ENCODE assay signal across 21 mouse cellular contexts in genomic region chr17:91226378-91226777, GRCm38 (mm10).
A peak's percentile ranks its signal among the peaks of the same experiment; 100 is the strongest.
DNase-seq lines count a peak whose midpoint lies in the region; ATAC-seq lines count a peak whose summit lies in the region.
"Had no signal": no experiment of that assay in that cellular context is flagged by ENCODE, and none has a peak within 500 bp of the region (broad histone marks: within the 10 kb centered on the region; RNA-seq: fewer than 3 reads in every experiment).

No protein-coding gene starts in this region.

- H3K27me3 ChIP-seq in hindbrain, embryonic 13.5 days, result no peaks in the 10 kb centered on the region
- no peaks in the 10 kb centered on the region for H3K27me3 ChIP-seq in hindbrain, embryonic 14.5 days (ENCODE audit: control insufficient read depth, insufficient read depth, low read length)
- H3K27me3 ChIP-seq in midbrain, embryonic 16.5 days (ENCODE audit: control insufficient read depth, insufficient read depth, low read depth, low read length), result no peaks in the 10 kb centered on the region
- H3K27me3 ChIP-seq in midbrain, embryonic 14.5 days (ENCODE audit: control insufficient read depth, insufficient read depth, low read length), result no peaks in the 10 kb centered on the region
- H3K27me3 ChIP-seq: embryonic facial prominence, embryonic 12.5 days; embryonic facial prominence, embryonic 15.5 days had no signal

- H3K9me3 ChIP-seq in hindbrain, embryonic 13.5 days, result no peaks in the 10 kb centered on the region
- no peaks in the 10 kb centered on the region for H3K9me3 ChIP-seq in hindbrain, embryonic 14.5 days (ENCODE audit: control insufficient read depth, low read length)
- no peaks in the 10 kb centered on the region for H3K9me3 ChIP-seq in midbrain, embryonic 16.5 days (replicated peaks; ENCODE audit: control insufficient read depth, low read length, poor library complexity, severe bottlenecking)
- no peaks in the 10 kb centered on the region for H3K9me3 ChIP-seq in midbrain, embryonic 14.5 days (ENCODE audit: control insufficient read depth, low read length)
- H3K9me3 ChIP-seq: embryonic facial prominence, embryonic 12.5 days; embryonic facial prominence, embryonic 15.5 days had no signal

- 0 out of 2 replicates have a peak overlapping the region, but pooled peaks have one; percentile 23 for H3K27ac ChIP-seq in hindbrain, embryonic 13.5 days
- H3K27ac ChIP-seq in hindbrain, embryonic 14.5 days, result no peak overlapping the region
- H3K27ac ChIP-seq in midbrain, embryonic 16.5 days (ENCODE audit: low read length), result no peak overlapping the region
- H3K27ac ChIP-seq in midbrain, embryonic 14.5 days (replicated peaks; ENCODE audit: low read depth, low read length), result no peak overlapping the region
- H3K27ac ChIP-seq: embryonic facial prominence, embryonic 12.5 days; embryonic facial prominence, embryonic 15.5 days; gastrocnemius, adult 2 months had no signal

- H3K36me3 ChIP-seq in hindbrain, embryonic 13.5 days, result no peaks in the 10 kb centered on the region
- H3K36me3 ChIP-seq in hindbrain, embryonic 14.5 days (replicated peaks; ENCODE audit: control insufficient read depth, insufficient read depth), result no peaks in the 10 kb centered on the region
- H3K36me3 ChIP-seq in midbrain, embryonic 16.5 days (ENCODE audit: control insufficient read depth, insufficient read depth, low read length), result no peaks in the 10 kb centered on the region
- H3K36me3 ChIP-seq in midbrain, embryonic 14.5 days (ENCODE audit: control insufficient read depth, insufficient read depth, low read length), result no peaks in the 10 kb centered on the region
- H3K36me3 ChIP-seq: embryonic facial prominence, embryonic 12.5 days; embryonic facial prominence, embryonic 15.5 days had no signal

- no peak for DNase-seq in hindbrain, embryonic 14.5 days (ENCODE audit: low spot score)
- no peak for DNase-seq in midbrain, embryonic 14.5 days
- peak; percentile 3 for DNase-seq in right cerebral cortex, postnatal 14 days
- no peak for DNase-seq in right cerebral cortex, postnatal 25 days
- DNase-seq: adrenal gland, adult 2 months; adrenal gland, postnatal 14 days; cerebellum, adult 11 months; cerebellum, adult 2 months; cerebellum, adult 9-11 months; cerebellum, postnatal 25 days; gastrocnemius, adult 2 months; gastrocnemius, postnatal 14 days; heart, adult 11 months had no signal

- no peak overlapping the region for H3K9ac ChIP-seq in hindbrain, embryonic 13.5 days
- no peak overlapping the region for H3K9ac ChIP-seq in hindbrain, embryonic 14.5 days
- no peak overlapping the region for H3K9ac ChIP-seq in midbrain, embryonic 16.5 days (ENCODE audit: low read depth, low read length)
- no peak overlapping the region for H3K9ac ChIP-seq in midbrain, embryonic 14.5 days (replicated peaks; ENCODE audit: low read length)
- H3K9ac ChIP-seq: embryonic facial prominence, embryonic 12.5 days; embryonic facial prominence, embryonic 15.5 days; forebrain, postnatal 0 days had no signal

- H3K4me1 ChIP-seq in hindbrain, embryonic 13.5 days (replicated peaks), result no peaks in the 10 kb centered on the region; the same call in 1 of the 2 replicates
- H3K4me1 ChIP-seq in hindbrain, embryonic 14.5 days (replicated peaks; ENCODE audit: control insufficient read depth, insufficient read depth, low read length), result no peaks in the 10 kb centered on the region
- H3K4me1 ChIP-seq in midbrain, embryonic 16.5 days (ENCODE audit: control insufficient read depth, insufficient read depth, low read length), result 0 out of 2 replicates have a peak, but pooled peaks cover 2% of the 10 kb centered on the region
- H3K4me1 ChIP-seq in midbrain, embryonic 14.5 days (ENCODE audit: control insufficient read depth, insufficient read depth, low read length), result no peaks in the 10 kb centered on the region
- H3K4me1 ChIP-seq: embryonic facial prominence, embryonic 12.5 days; embryonic facial prominence, embryonic 15.5 days had no signal

- H3K4me2 ChIP-seq in hindbrain, embryonic 13.5 days, result no peak overlapping the region
- H3K4me2 ChIP-seq in hindbrain, embryonic 14.5 days (replicated peaks), result no peak overlapping the region
- no peak overlapping the region for H3K4me2 ChIP-seq in midbrain, embryonic 16.5 days (ENCODE audit: low read length)
- no peak overlapping the region for H3K4me2 ChIP-seq in midbrain, embryonic 14.5 days (ENCODE audit: low read length)
- H3K4me2 ChIP-seq: embryonic facial prominence, embryonic 12.5 days; embryonic facial prominence, embryonic 15.5 days; heart, embryonic 11.5 days had no signal

- WGBS in hindbrain, embryonic 13.5 days, result 65% methylated on average over 5 of the region's 5 CpGs
- 70% methylated on average over 5 of the region's 5 CpGs for WGBS in hindbrain, embryonic 14.5 days
- 61% methylated on average over 5 of the region's 5 CpGs for WGBS in midbrain, embryonic 16.5 days
- WGBS in midbrain, embryonic 14.5 days, result 70% methylated on average over 5 of the region's 5 CpGs

- no peak for ATAC-seq in hindbrain, embryonic 13.5 days (ENCODE audit: low FRiP score)
- no peak for ATAC-seq in hindbrain, embryonic 14.5 days (ENCODE audit: low FRiP score)
- peak; percentile 51; the same call in 1 of the 2 replicates for ATAC-seq in midbrain, embryonic 16.5 days
- no peak for ATAC-seq in midbrain, embryonic 14.5 days (ENCODE audit: low FRiP score, low TSS enrichment)
- ATAC-seq: CD4-positive, CD25-positive, alpha-beta regulatory T cell, adult 4 months; forebrain, embryonic 14.5 days had no signal

- no peak overlapping the region for H3K4me3 ChIP-seq in hindbrain, embryonic 13.5 days
- H3K4me3 ChIP-seq in hindbrain, embryonic 14.5 days (replicated peaks; ENCODE audit: low read length), result no peak overlapping the region
- H3K4me3 ChIP-seq in midbrain, embryonic 16.5 days (ENCODE audit: low read depth, low read length), result no peak overlapping the region
- no peak overlapping the region for H3K4me3 ChIP-seq in midbrain, embryonic 14.5 days (replicated peaks; ENCODE audit: low read depth, low read length)
- H3K4me3 ChIP-seq: embryonic facial prominence, embryonic 12.5 days; embryonic facial prominence, embryonic 15.5 days; gastrocnemius, adult 2 months had no signal
